In the genomic region with DNA sequence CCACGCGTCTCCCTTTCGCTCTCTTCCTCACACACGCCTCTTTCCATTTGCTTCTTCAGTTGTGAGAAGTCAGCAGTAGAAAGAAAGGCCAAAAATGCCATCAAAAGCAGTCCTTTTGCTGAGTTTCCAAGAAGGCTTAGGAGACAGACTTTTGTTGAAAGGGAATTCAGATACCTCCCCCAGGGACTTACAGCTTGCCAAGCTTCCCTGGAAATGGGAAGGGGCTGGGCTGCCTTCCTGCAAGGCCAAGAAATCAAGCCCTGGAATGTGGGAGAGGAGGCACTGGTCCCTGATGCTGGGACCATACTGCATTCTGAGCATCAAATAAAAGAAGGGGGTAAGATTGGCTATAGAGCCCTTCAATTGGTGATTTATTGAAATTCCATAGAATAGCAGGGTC, we compare ENCODE assay signal across 17 mouse cellular contexts.
DNase-seq lines count a peak whose midpoint lies in the region; ATAC-seq lines count a peak whose summit lies in the region.
"Had no signal": no experiment of that assay in that cellular context is flagged by ENCODE, and none has a peak within 500 bp of the region (broad histone marks: within the 10 kb centered on the region; RNA-seq: fewer than 3 reads in every experiment).

No protein-coding gene starts in this region.

- 80% methylated on average over 4 of the region's 4 CpGs for whole genome bisulfite sequencing in heart, embryonic 15.5 days
- 87% methylated on average over 4 of the region's 4 CpGs for WGBS in lung, embryonic 15.5 days
- 87% methylated on average over 4 of the region's 4 CpGs for WGBS in stomach, embryonic 15.5 days

- no peaks in the 10 kb centered on the region for H3K36me3 ChIP-seq in heart, embryonic 15.5 days
- no peaks in the 10 kb centered on the region for H3K36me3 ChIP-seq in lung, embryonic 15.5 days
- H3K36me3 ChIP-seq in stomach, embryonic 15.5 days = no peaks in the 10 kb centered on the region
- H3K36me3 ChIP-seq: hindbrain, embryonic 12.5 days had no signal

- no peak overlapping the region for H3K9ac ChIP-seq in heart, embryonic 15.5 days
- H3K9ac ChIP-seq in lung, embryonic 15.5 days = no peak overlapping the region
- H3K9ac ChIP-seq in stomach, embryonic 15.5 days = no peak overlapping the region
- H3K9ac ChIP-seq: hindbrain, embryonic 12.5 days; liver, postnatal 0 days had no signal

- intact Hi-C loops in heart, postnatal 14 days (cut with DNase I) = loop anchor here (2.0 kb wide), 1 partner anchor 16 kb away; no protein-coding TSS in a partner anchor

- peak overlapping the region; percentile 36; the same call in 1 of the 2 replicates for H3K27ac ChIP-seq in heart, embryonic 15.5 days
- H3K27ac ChIP-seq in lung, embryonic 15.5 days = peak overlapping the region; percentile 39; the same call in 1 of the 2 replicates
- H3K27ac ChIP-seq in stomach, embryonic 15.5 days = peak overlapping the region; percentile 3; the same call in 1 of the 2 replicates
- H3K27ac ChIP-seq: hindbrain, embryonic 12.5 days had no signal

- peaks cover 47% of the 10 kb centered on the region for H3K4me1 ChIP-seq in heart, embryonic 15.5 days (replicated peaks)
- peaks cover 56% of the 10 kb centered on the region for H3K4me1 ChIP-seq in lung, embryonic 15.5 days
- H3K4me1 ChIP-seq in stomach, embryonic 15.5 days = peaks cover 10% of the 10 kb centered on the region

- H3K9me3 ChIP-seq in heart, embryonic 15.5 days (replicated peaks) = no peaks in the 10 kb centered on the region
- no peaks in the 10 kb centered on the region for H3K9me3 ChIP-seq in lung, embryonic 15.5 days
- no peaks in the 10 kb centered on the region for H3K9me3 ChIP-seq in stomach, embryonic 15.5 days
- H3K9me3 ChIP-seq: hindbrain, embryonic 12.5 days had no signal

- no peak for DNase-seq in heart, postnatal 14 days
- DNase-seq in lung, postnatal 36 days = no peak
- DNase-seq in heart, postnatal 4 days = peak; percentile 36
- DNase-seq in layer of hippocampus, adult 11-12 months (ENCODE audit: low spot score) = no peak
- DNase-seq in cerebellum, postnatal 4 days (ENCODE audit: low spot score in 2 of 2) = no peak
- DNase-seq: adrenal gland, adult 8-10 months; cerebellum, adult 9-10 months; kidney, adult 9 months; liver, postnatal 0 days; midbrain, embryonic 14.5 days; spleen, adult 18-20 months; thymus, adult 2 months had no signal

- no peak overlapping the region for H3K4me3 ChIP-seq in heart, embryonic 15.5 days
- H3K4me3 ChIP-seq in lung, embryonic 15.5 days = no peak overlapping the region
- H3K4me3 ChIP-seq in stomach, embryonic 15.5 days (replicated peaks) = no peak overlapping the region
- H3K4me3 ChIP-seq: hindbrain, embryonic 12.5 days; myocyte had no signal

- H3K4me2 ChIP-seq in heart, embryonic 15.5 days = no peak overlapping the region
- no peak overlapping the region for H3K4me2 ChIP-seq in lung, embryonic 15.5 days
- no peak overlapping the region for H3K4me2 ChIP-seq in stomach, embryonic 15.5 days
- H3K4me2 ChIP-seq: hindbrain, embryonic 12.5 days had no signal

- peaks cover 4% of the 10 kb centered on the region; the same call in 1 of the 2 replicates for H3K27me3 ChIP-seq in heart, embryonic 15.5 days
- H3K27me3 ChIP-seq in lung, embryonic 15.5 days = no peaks in the 10 kb centered on the region
- no peaks in the 10 kb centered on the region for H3K27me3 ChIP-seq in stomach, embryonic 15.5 days (replicated peaks)
- H3K27me3 ChIP-seq: hindbrain, embryonic 12.5 days had no signal

- ATAC-seq in heart, embryonic 15.5 days (replicated peaks; ENCODE audit: insufficient number of reproducible peaks, insufficient read depth, low FRiP score, low read depth) = no peak
- ATAC-seq in lung, embryonic 15.5 days (ENCODE audit: borderline replicate concordance, extremely low read depth, low FRiP score, low TSS enrichment) = no peak
- no peak for ATAC-seq in stomach, embryonic 15.5 days (ENCODE audit: insufficient read depth, low FRiP score, low read depth)
- ATAC-seq: liver, postnatal 0 days had no signal
